Mouse (Mus musculus) G1E (cell line): ENCODE data around the gene Slc16a8. TPM values are rescaled to one million over a fixed set of nuclear protein-coding genes. Genes with fewer than 3 reads are reported as not detected.

ENCODE experiments used
- ATAC-seq: 2 replicates; pipeline ENCODE4 v1.8.0; 2016; ENCODE audit warnings: mild to moderate bottlenecking; ENCODE audit not compliant: insufficient number of reproducible peaks, poor library complexity, low FRiP score, severe bottlenecking; ENCODE audit errors: extremely low read depth
- DNase-seq: peaks from one replicate; pipeline ENCODE4 v3.0.0; 2012; ENCODE audit warnings: low spot score
- H3K27me3 ChIP-seq: 2 replicates; pipeline ENCODE4 v1.6.1; 2012; ENCODE audit warnings: mild to moderate bottlenecking, low read length, inconsistent platforms; ENCODE audit not compliant: insufficient read depth
- H3K36me3 ChIP-seq: replicated peaks from 2 replicates; pipeline ENCODE3; 2012; ENCODE audit warnings: mild to moderate bottlenecking, inconsistent platforms
- H3K4me1 ChIP-seq: 2 replicates; pipeline ENCODE4 v1.6.1; 2012; ENCODE audit warnings: low read depth, low read length, inconsistent platforms, mixed read lengths; ENCODE audit not compliant: insufficient read depth
- H3K4me3 ChIP-seq: 2 replicates; pipeline ENCODE4 v1.5.1; 2012; ENCODE audit warnings: low read depth, mild to moderate bottlenecking, inconsistent platforms, low read length, moderate library complexity, mixed read lengths
- H3K9me3 ChIP-seq: replicated peaks from 2 replicates; pipeline ENCODE4 v1.6.1; 2012; ENCODE audit warnings: inconsistent platforms
- CTCF ChIP-seq: IDR thresholded peaks from 2 replicates; pipeline ENCODE4 v1.5.1; 2012; ENCODE audit warnings: low read depth, low read length, inconsistent platforms, mixed read lengths
- GATA1 ChIP-seq: IDR thresholded peaks from 2 replicates; pipeline ENCODE4 v1.6.1; 2012; ENCODE audit warnings: borderline replicate concordance, low read length, inconsistent platforms, mixed read lengths
- GATA2 ChIP-seq: IDR thresholded peaks from 2 replicates; pipeline ENCODE4 v1.6.1; 2012; ENCODE audit warnings: low read depth, low read length, inconsistent platforms, borderline replicate concordance
- POLR2AphosphoS5 ChIP-seq: IDR thresholded peaks from 2 replicates; pipeline ENCODE4 v1.6.1; 2012; ENCODE audit warnings: low read depth, low read length, inconsistent platforms; ENCODE audit not compliant: insufficient replicate concordance
- TAL1 ChIP-seq: conservative IDR thresholded peaks from 2 replicates; pipeline ENCODE4 v1.6.1; 2012; ENCODE audit warnings: low read depth, low read length, inconsistent platforms, mixed read lengths
- polyA plus RNA-seq: library from polyadenylated mRNA; stranded (reverse); fragments of >175 nt; gene quantifications from 2 replicates; pipeline ENCODE4 v1.2.3, GENCODE M21; 2012
- total RNA-seq, 2 experiments: library from RNA; stranded (forward) in 1 of 2; stranded (reverse) in 1 of 2; fragments of 200-1000 nt in 1 of 2; fragments of >200 nt in 1 of 2; fragmentation: Nextera tagmentation in 1 of 2; gene quantifications; 2 replicates each; pipeline ENCODE4 v1.2.3; 2014 to 2017

Slc16a8 gene
- total and polyA plus RNA-seq, 3 experiments = not detected

DNA sequence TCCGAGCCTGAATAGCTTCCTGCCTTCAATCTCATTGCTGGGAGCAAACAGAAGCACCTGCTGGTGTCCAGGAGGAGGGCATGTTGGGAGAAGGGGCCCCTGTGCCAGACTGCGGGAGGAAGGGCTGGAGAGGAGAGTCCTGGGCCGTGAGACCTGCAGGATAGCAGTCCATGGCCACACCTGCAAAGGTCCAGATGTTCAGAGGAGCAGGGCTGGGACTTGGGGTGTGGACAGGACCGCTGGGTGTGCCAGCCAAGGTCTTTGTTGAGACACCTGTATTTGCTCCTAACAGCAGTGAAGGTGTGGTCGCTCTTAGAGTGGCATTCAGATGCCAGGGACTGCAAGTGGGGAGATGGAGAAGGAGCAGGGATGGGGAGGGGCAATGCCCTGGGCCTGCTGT lies 27.9 kb upstream of the Slc16a8 start:
- Histone ChIP-seq H3K9me3 (0 out of 2 replicates have a peak, but pooled peaks cover 2% of the 10 kb centered on the region), H3K36me3 (peaks cover 22% of the 10 kb centered on the region), H3K4me3 (no peak overlapping the region), H3K4me1 (peaks cover 24% of the 10 kb centered on the region), H3K27me3 (peaks cover 4% of the 10 kb centered on the region; the same call in 1 of the 2 replicates)
- TF ChIP-seq POLR2AphosphoS5 (no peak), GATA2 (no peak), CTCF (no peak), TAL1 (no peak), GATA1 (no peak)
- ATAC-seq = no peak
- no peak for DNase-seq

GRCm38 (mm10) chr15:79281389-79281788 lies 26.8 kb upstream of the Slc16a8 start:
- ATAC-seq (peak; percentile 79), DNase-seq (peak; percentile 90)
- Histone ChIP-seq H3K4me3 (peak overlapping the region; percentile 44; the same call in 1 of the 2 replicates), H3K27me3 (peaks cover 5% of the 10 kb centered on the region; the same call in 1 of the 2 replicates), H3K9me3 (0 out of 2 replicates have a peak, but pooled peaks cover 2% of the 10 kb centered on the region), H3K36me3 (peaks cover 12% of the 10 kb centered on the region), H3K4me1 (peaks cover 25% of the 10 kb centered on the region)
- TF ChIP-seq CTCF = no peak
- no peak for TF ChIP-seq GATA2
- TF ChIP-seq TAL1 = no peak
- no peak for TF ChIP-seq POLR2AphosphoS5
- no peak for TF ChIP-seq GATA1

DNA sequence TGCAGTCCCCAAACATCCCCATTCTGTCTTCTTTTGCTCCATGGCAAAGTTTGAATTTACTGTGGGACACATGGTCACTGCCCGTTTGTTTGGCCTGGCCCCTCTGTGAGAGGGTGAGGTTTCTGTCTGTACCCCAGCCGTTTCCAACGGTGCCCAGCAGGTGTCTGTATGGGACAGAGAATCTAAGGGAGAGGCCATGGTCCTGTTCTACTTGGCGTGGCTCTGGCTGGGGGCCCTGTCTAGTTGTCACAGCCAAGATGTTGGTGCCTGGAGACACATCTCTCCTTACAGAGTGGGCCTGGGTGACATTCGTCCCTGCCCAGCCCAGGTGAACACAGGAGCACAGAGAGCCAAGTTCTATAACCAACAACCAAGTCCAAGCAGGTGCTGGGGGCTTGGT lies 26.3 kb upstream of the Slc16a8 start:
- no peak for TF ChIP-seq TAL1
- no peak for TF ChIP-seq GATA1
- TF ChIP-seq CTCF = no peak
- no peak for TF ChIP-seq GATA2
- no peak for TF ChIP-seq POLR2AphosphoS5
- H3K4me1 ChIP-seq = peaks cover 25% of the 10 kb centered on the region
- peaks cover 6% of the 10 kb centered on the region for H3K36me3 ChIP-seq
- peaks cover 5% of the 10 kb centered on the region; the same call in 1 of the 2 replicates for H3K27me3 ChIP-seq
- peak; percentile 60 for DNase-seq
- H3K4me3 ChIP-seq = peak overlapping the region; percentile 38; the same call in 1 of the 2 replicates
- 0 out of 2 replicates have a peak, but pooled peaks cover 2% of the 10 kb centered on the region for H3K9me3 ChIP-seq
- ATAC-seq = no peak; the same call in 1 of the 2 replicates

DNA sequence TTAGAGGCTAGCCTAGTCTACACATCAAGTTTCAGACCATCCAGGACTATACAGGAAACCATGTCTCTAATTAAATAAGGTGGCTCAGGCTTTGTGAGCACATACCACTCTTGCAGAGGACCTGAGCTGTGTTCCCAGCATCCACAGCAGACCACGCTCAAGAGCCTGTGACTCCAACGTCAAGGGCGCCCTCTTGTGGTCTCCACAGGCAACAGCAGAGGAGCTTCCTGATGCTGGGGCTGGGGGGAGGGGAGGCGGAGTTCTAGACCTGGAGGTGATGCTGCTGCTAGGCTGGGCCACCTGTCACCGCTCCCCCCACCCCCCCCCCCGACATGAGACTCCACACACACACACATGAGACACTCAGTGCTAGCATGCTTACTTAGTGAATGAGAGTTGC lies 25.6 kb upstream of the Slc16a8 start:
- ATAC-seq = no peak; the same call in 1 of the 2 replicates
- 0 out of 2 replicates have a peak, but pooled peaks cover 2% of the 10 kb centered on the region for H3K9me3 ChIP-seq
- TF ChIP-seq GATA2 (no peak), GATA1 (no peak), POLR2AphosphoS5 (no peak), TAL1 (no peak), CTCF (peak; percentile 62)
- no peak overlapping the region for H3K4me3 ChIP-seq
- H3K4me1 ChIP-seq = peaks cover 25% of the 10 kb centered on the region
- peak; percentile 24 for DNase-seq
- peaks cover under 1% of the 10 kb centered on the region for H3K36me3 ChIP-seq
- peaks cover 5% of the 10 kb centered on the region; the same call in 1 of the 2 replicates for H3K27me3 ChIP-seq

DNA sequence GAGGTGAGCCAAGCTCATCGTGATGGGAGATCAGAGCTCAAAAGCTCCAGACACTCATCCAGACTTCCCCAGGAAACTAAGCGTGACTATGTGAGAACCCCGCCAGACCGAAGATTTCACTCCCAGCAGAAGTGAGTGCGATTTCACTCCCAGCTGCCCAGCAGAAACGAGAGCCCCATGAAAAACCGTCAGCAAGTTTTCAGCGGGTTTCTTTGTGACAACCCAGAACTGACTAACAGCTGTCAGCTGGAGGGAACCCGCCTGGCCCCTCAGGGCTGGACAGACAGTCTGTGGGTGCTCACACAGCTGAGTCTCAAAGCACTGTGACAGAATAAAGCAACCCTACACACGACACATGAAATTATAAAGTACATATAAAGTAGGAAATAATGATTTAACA lies 23.2 kb upstream of the Slc16a8 start:
- Histone ChIP-seq H3K4me3 (no peak overlapping the region), H3K36me3 (no peaks in the 10 kb centered on the region), H3K27me3 (peaks cover 17% of the 10 kb centered on the region), H3K9me3 (0 out of 2 replicates have a peak, but pooled peaks cover 2% of the 10 kb centered on the region), H3K4me1 (peaks cover 25% of the 10 kb centered on the region)
- DNase-seq (no peak), ATAC-seq (no peak)
- TF ChIP-seq GATA1 (no peak), CTCF (no peak), GATA2 (no peak), POLR2AphosphoS5 (no peak), TAL1 (no peak)

DNA sequence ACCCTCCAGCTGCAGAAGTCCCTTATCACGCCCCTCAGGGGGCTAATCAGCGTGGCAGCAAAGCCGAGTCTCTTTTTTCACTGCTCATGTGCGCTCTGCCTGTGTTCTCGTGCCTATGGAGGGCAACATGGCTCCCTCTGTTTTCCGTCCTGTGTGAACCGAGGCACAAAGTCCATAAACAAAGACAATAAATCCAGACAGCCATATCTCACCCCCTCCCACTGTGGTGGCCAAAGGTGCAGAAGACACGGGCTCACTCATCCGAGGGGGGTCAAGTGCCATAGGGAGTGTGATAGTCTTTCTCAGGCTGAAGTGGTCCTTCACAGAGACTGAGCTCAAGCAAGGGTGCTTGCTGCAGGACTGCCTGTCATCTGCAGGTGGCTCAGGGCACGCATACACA lies 18.5 kb upstream of the Slc16a8 start:
- Histone ChIP-seq H3K27me3 (peaks cover 49% of the 10 kb centered on the region), H3K9me3 (no peaks in the 10 kb centered on the region), H3K4me1 (peaks cover 12% of the 10 kb centered on the region; the same call in 1 of the 2 replicates), H3K36me3 (no peaks in the 10 kb centered on the region), H3K4me3 (no peak overlapping the region)
- TF ChIP-seq GATA2 = no peak
- no peak for TF ChIP-seq TAL1
- TF ChIP-seq POLR2AphosphoS5 = no peak
- TF ChIP-seq CTCF = no peak
- TF ChIP-seq GATA1 = no peak
- DNase-seq (no peak), ATAC-seq (no peak)
